Mouse (Mus musculus): Measurements from ENCODE around the gene Secisbp2. TPM values are rescaled to one million over a fixed set of nuclear protein-coding genes. Genes with fewer than 3 reads are reported as not detected.
A peak's percentile ranks its signal among the peaks of the same experiment; 100 is the strongest.

Secisbp2 gene
- polyA plus RNA-seq, 1 experiment from 2014 or later: 28.9 TPM

- Histone ChIP-seq H3K27me3 (replicated peaks; ENCODE audit: insufficient read depth, low read length) (no peaks in the 10 kb centered on the region), H3K9ac (replicated peaks; ENCODE audit: low read depth) (no peak overlapping the region), H3K4me3 (ENCODE audit: low read depth, low read length) (no peak overlapping the region), H3K4me2 (replicated peaks; ENCODE audit: low read depth, low read length) (no peak overlapping the region), H3K4me1 (ENCODE audit: insufficient read depth, low read depth, low read length) (no peaks in the 10 kb centered on the region), H3K9me3 (ENCODE audit: low read length) (no peaks in the 10 kb centered on the region), H3K27ac (ENCODE audit: low read length) (no peak overlapping the region), H3K36me3 (ENCODE audit: insufficient read depth, low read length) (peaks cover 17% of the 10 kb centered on the region)
- TF ChIP-seq EP300 (IDR thresholded peaks at IDR 0.05): no peak
- TF ChIP-seq CTCF (IDR thresholded peaks at IDR 0.05): no peak
- WGBS: 84% methylated on average over 5 of the region's 5 CpGs
- ATAC-seq (no peak), DNase-seq (ENCODE audit: low spot score) (no peak)
Measured at GRCm38 (mm10) chr13:51686966-51687365, 35.5 kb downstream of the Secisbp2 start.

- Histone ChIP-seq H3K4me3 (ENCODE audit: low read depth, low read length) (no peak overlapping the region), H3K36me3 (ENCODE audit: insufficient read depth, low read length) (peaks cover 4% of the 10 kb centered on the region; the same call in 1 of the 2 replicates), H3K27me3 (replicated peaks; ENCODE audit: insufficient read depth, low read length) (no peaks in the 10 kb centered on the region), H3K4me1 (ENCODE audit: insufficient read depth, low read depth, low read length) (no peaks in the 10 kb centered on the region), H3K4me2 (replicated peaks; ENCODE audit: low read depth, low read length) (no peak overlapping the region), H3K9ac (replicated peaks; ENCODE audit: low read depth) (no peak overlapping the region), H3K27ac (ENCODE audit: low read length) (no peak overlapping the region), H3K9me3 (ENCODE audit: low read length) (no peaks in the 10 kb centered on the region)
- 51% methylated on average over 3 of the region's 3 CpGs for WGBS
- DNase-seq (ENCODE audit: low spot score) (no peak), ATAC-seq (no peak)
- TF ChIP-seq EP300 (IDR thresholded peaks at IDR 0.05): no peak
- TF ChIP-seq CTCF (IDR thresholded peaks at IDR 0.05): no peak
Measured at GRCm38 (mm10) chr13:51688688-51689087, 37.2 kb downstream of the Secisbp2 start.

GRCm38 (mm10) chr13:51696481-51696880, 45.0 kb downstream of the Secisbp2 start:
- H3K4me3 ChIP-seq (ENCODE audit: low read depth, low read length): no peak overlapping the region

GRCm38 (mm10) chr13:51697455-51697854, 46.0 kb downstream of the Secisbp2 start:
- ATAC-seq: 0 out of 2 replicates have a peak, but pooled peaks have one; percentile 19
- H3K36me3 ChIP-seq (ENCODE audit: insufficient read depth, low read length): no peaks in the 10 kb centered on the region
- H3K4me2 ChIP-seq (replicated peaks; ENCODE audit: low read depth, low read length): no peak overlapping the region
- no peak overlapping the region for H3K9ac ChIP-seq (replicated peaks; ENCODE audit: low read depth)
- H3K9me3 ChIP-seq (ENCODE audit: low read length): no peaks in the 10 kb centered on the region
- DNase-seq (ENCODE audit: low spot score): no peak
- no peak overlapping the region for H3K27ac ChIP-seq (ENCODE audit: low read length)
- H3K4me3 ChIP-seq (ENCODE audit: low read depth, low read length): no peak overlapping the region
- no peaks in the 10 kb centered on the region for H3K27me3 ChIP-seq (replicated peaks; ENCODE audit: insufficient read depth, low read length)
- H3K4me1 ChIP-seq (ENCODE audit: insufficient read depth, low read depth, low read length): no peaks in the 10 kb centered on the region
- WGBS: 59% methylated on average over 6 of the region's 6 CpGs
- TF ChIP-seq CTCF (IDR thresholded peaks at IDR 0.05) (no peak), EP300 (IDR thresholded peaks at IDR 0.05) (no peak)

More at GRCm38 (mm10) chr13:51696481-51696880, 45.0 kb downstream of the Secisbp2 start:
- no peak overlapping the region for H3K4me2 ChIP-seq (replicated peaks; ENCODE audit: low read depth, low read length)
- H3K27ac ChIP-seq (ENCODE audit: low read length): no peak overlapping the region
- no peak for ATAC-seq
- H3K36me3 ChIP-seq (ENCODE audit: insufficient read depth, low read length): no peaks in the 10 kb centered on the region
- no peak for DNase-seq (ENCODE audit: low spot score)
- H3K9ac ChIP-seq (replicated peaks; ENCODE audit: low read depth): no peak overlapping the region
- no peaks in the 10 kb centered on the region for H3K9me3 ChIP-seq (ENCODE audit: low read length)
- TF ChIP-seq EP300 (IDR thresholded peaks at IDR 0.05) (no peak), CTCF (IDR thresholded peaks at IDR 0.05) (no peak)
- no peaks in the 10 kb centered on the region for H3K4me1 ChIP-seq (ENCODE audit: insufficient read depth, low read depth, low read length)
- no peaks in the 10 kb centered on the region for H3K27me3 ChIP-seq (replicated peaks; ENCODE audit: insufficient read depth, low read length)

- Histone ChIP-seq H3K36me3 (ENCODE audit: insufficient read depth, low read length) (no peaks in the 10 kb centered on the region), H3K4me1 (ENCODE audit: insufficient read depth, low read depth, low read length) (no peaks in the 10 kb centered on the region), H3K9me3 (ENCODE audit: low read length) (no peaks in the 10 kb centered on the region), H3K27ac (ENCODE audit: low read length) (no peak overlapping the region), H3K27me3 (replicated peaks; ENCODE audit: insufficient read depth, low read length) (no peaks in the 10 kb centered on the region), H3K4me3 (ENCODE audit: low read depth, low read length) (no peak overlapping the region), H3K4me2 (replicated peaks; ENCODE audit: low read depth, low read length) (no peak overlapping the region), H3K9ac (replicated peaks; ENCODE audit: low read depth) (no peak overlapping the region)
- ATAC-seq (no peak), DNase-seq (ENCODE audit: low spot score) (no peak)
- TF ChIP-seq EP300 (IDR thresholded peaks at IDR 0.05): no peak
- no peak for TF ChIP-seq CTCF (IDR thresholded peaks at IDR 0.05)
- 59% methylated on average over 4 of the region's 4 CpGs for WGBS
Measured at GRCm38 (mm10) chr13:51697897-51698296, 46.4 kb downstream of the Secisbp2 start.

- 78% methylated on average over 3 of the region's 3 CpGs for WGBS
Measured at GRCm38 (mm10) chr13:51698318-51698717, 46.8 kb downstream of the Secisbp2 start.

GRCm38 (mm10) chr13:51703893-51704292, 52.4 kb downstream of the Secisbp2 start:
- WGBS: 79% methylated on average over 5 of the region's 5 CpGs
- Histone ChIP-seq H3K27me3 (replicated peaks; ENCODE audit: insufficient read depth, low read length) (no peaks in the 10 kb centered on the region), H3K4me3 (ENCODE audit: low read depth, low read length) (no peak overlapping the region), H3K9ac (replicated peaks; ENCODE audit: low read depth) (no peak overlapping the region), H3K27ac (ENCODE audit: low read length) (no peak overlapping the region), H3K4me2 (replicated peaks; ENCODE audit: low read depth, low read length) (no peak overlapping the region), H3K9me3 (ENCODE audit: low read length) (no peaks in the 10 kb centered on the region), H3K36me3 (ENCODE audit: insufficient read depth, low read length) (no peaks in the 10 kb centered on the region), H3K4me1 (ENCODE audit: insufficient read depth, low read depth, low read length) (no peaks in the 10 kb centered on the region)
- TF ChIP-seq CTCF (IDR thresholded peaks at IDR 0.05) (no peak), EP300 (IDR thresholded peaks at IDR 0.05) (no peak)
- ATAC-seq: no peak
- DNase-seq (ENCODE audit: low spot score): no peak

More at GRCm38 (mm10) chr13:51698318-51698717, 46.8 kb downstream of the Secisbp2 start:
- Histone ChIP-seq H3K4me3 (ENCODE audit: low read depth, low read length) (no peak overlapping the region), H3K27me3 (replicated peaks; ENCODE audit: insufficient read depth, low read length) (no peaks in the 10 kb centered on the region), H3K27ac (ENCODE audit: low read length) (no peak overlapping the region), H3K4me1 (ENCODE audit: insufficient read depth, low read depth, low read length) (no peaks in the 10 kb centered on the region), H3K9ac (replicated peaks; ENCODE audit: low read depth) (no peak overlapping the region), H3K4me2 (replicated peaks; ENCODE audit: low read depth, low read length) (no peak overlapping the region), H3K9me3 (ENCODE audit: low read length) (no peaks in the 10 kb centered on the region), H3K36me3 (ENCODE audit: insufficient read depth, low read length) (no peaks in the 10 kb centered on the region)
- TF ChIP-seq CTCF (IDR thresholded peaks at IDR 0.05) (no peak), EP300 (IDR thresholded peaks at IDR 0.05) (no peak)
- no peak for DNase-seq (ENCODE audit: low spot score)
- no peak for ATAC-seq
